Mouse (Mus musculus) testis, adult 2 months (tissue): ENCODE data around the gene Zfp648. TPM values are rescaled to one million over a fixed set of nuclear protein-coding genes. Genes with fewer than 3 reads are reported as not detected.

Experiments
- H3K27ac ChIP-seq: fragments of 200-500 bp; 2 replicates; pipeline ENCODE4 v1.5.1; 2012; ENCODE audit warnings: low read depth, low read length; ENCODE audit not compliant: control insufficient read depth, insufficient read depth
- H3K27me3 ChIP-seq: fragments of 200-500 bp; 2 replicates; pipeline ENCODE4 v1.6.1; 2012; ENCODE audit warnings: mild to moderate bottlenecking, low read length, moderate library complexity; ENCODE audit not compliant: control insufficient read depth, insufficient read depth
- H3K36me3 ChIP-seq: fragments of 200-500 bp; 2 replicates; pipeline ENCODE4 v1.6.1; 2012; ENCODE audit warnings: mild to moderate bottlenecking, low read length; ENCODE audit not compliant: control insufficient read depth, insufficient read depth
- H3K4me1 ChIP-seq: fragments of 200-500 bp; 2 replicates; pipeline ENCODE4 v1.6.1; 2012; ENCODE audit warnings: low read length; ENCODE audit not compliant: control insufficient read depth, insufficient read depth
- H3K4me3 ChIP-seq: fragments of 200-500 bp; 2 replicates; pipeline ENCODE4 v1.5.1; 2012; ENCODE audit warnings: low read depth, mild to moderate bottlenecking, low read length, moderate library complexity, mixed read lengths; ENCODE audit not compliant: control insufficient read depth
- CTCF ChIP-seq: fragments of 200-500 bp; IDR thresholded peaks from 2 replicates; pipeline ENCODE4 v1.5.1; 2012; ENCODE audit warnings: low read depth, mild to moderate bottlenecking, inconsistent platforms, low read length, moderate library complexity; ENCODE audit not compliant: control insufficient read depth, insufficient read depth, insufficient replicate concordance
- POLR2A ChIP-seq: fragments of 200-500 bp; IDR thresholded peaks from 2 replicates; pipeline ENCODE4 v1.6.1; 2012; ENCODE audit warnings: low read depth, mild to moderate bottlenecking, inconsistent platforms, low read length, moderate library complexity; ENCODE audit not compliant: control insufficient read depth
- polyA plus RNA-seq: library from polyadenylated mRNA; depleted of rRNA; stranded (reverse); fragments of >200 nt; gene quantifications from 2 replicates; pipeline ENCODE4 v1.2.3, GENCODE M21; 2012

Gene Zfp648
- polyA plus RNA-seq, 1 experiment = not detected

- Histone ChIP-seq H3K4me3 (no peak overlapping the region), H3K36me3 (no peaks in the 10 kb centered on the region), H3K27me3 (no peaks in the 10 kb centered on the region), H3K4me1 (peaks cover 6% of the 10 kb centered on the region; the same call in 1 of the 2 replicates), H3K27ac (no peak overlapping the region)
- TF ChIP-seq CTCF (peak; percentile 34; the same call in 1 of the 2 replicates), POLR2A (no peak)
Observed at GRCm38 (mm10) chr1:154189842-154190530, 11.0 kb upstream of the Zfp648 start.

- Histone ChIP-seq H3K36me3 (no peaks in the 10 kb centered on the region), H3K27ac (no peak overlapping the region), H3K4me1 (no peaks in the 10 kb centered on the region; the same call in 1 of the 2 replicates), H3K4me3 (no peak overlapping the region), H3K27me3 (no peaks in the 10 kb centered on the region)
- TF ChIP-seq CTCF (no peak), POLR2A (no peak)
Observed at GRCm38 (mm10) chr1:154198896-154199295, 2.1 kb upstream of the Zfp648 start.

GRCm38 (mm10) chr1:154202580-154202979 lies 1.6 kb downstream of the Zfp648 start:
- Histone ChIP-seq H3K4me3 (no peak overlapping the region), H3K27me3 (no peaks in the 10 kb centered on the region), H3K36me3 (no peaks in the 10 kb centered on the region), H3K4me1 (peaks cover 7% of the 10 kb centered on the region; the same call in 1 of the 2 replicates), H3K27ac (no peak overlapping the region)
- TF ChIP-seq POLR2A = no peak
- TF ChIP-seq CTCF = 0 out of 2 replicates have a peak, but pooled peaks have one; percentile 18

GRCm38 (mm10) chr1:154203386-154203785 lies 2.4 kb downstream of the Zfp648 start:
- H3K27ac ChIP-seq = no peak overlapping the region

GRCm38 (mm10) chr1:154204652-154205573 lies 3.9 kb downstream of the Zfp648 start:
- no peak for TF ChIP-seq CTCF
- no peak for TF ChIP-seq POLR2A
- H3K27me3 ChIP-seq = no peaks in the 10 kb centered on the region
- H3K4me1 ChIP-seq = peaks cover 7% of the 10 kb centered on the region; the same call in 1 of the 2 replicates
- H3K36me3 ChIP-seq = no peaks in the 10 kb centered on the region
- peak overlapping the region; percentile 31 for H3K4me3 ChIP-seq
- H3K27ac ChIP-seq = no peak overlapping the region

More at GRCm38 (mm10) chr1:154203386-154203785, 2.4 kb downstream of the Zfp648 start:
- Histone ChIP-seq H3K27me3 (no peaks in the 10 kb centered on the region), H3K36me3 (no peaks in the 10 kb centered on the region), H3K4me1 (peaks cover 7% of the 10 kb centered on the region; the same call in 1 of the 2 replicates), H3K4me3 (no peak overlapping the region)
- no peak for TF ChIP-seq POLR2A
- TF ChIP-seq CTCF = no peak

- no peaks in the 10 kb centered on the region for H3K36me3 ChIP-seq
- no peaks in the 10 kb centered on the region for H3K4me1 ChIP-seq
- TF ChIP-seq POLR2A = no peak
- TF ChIP-seq CTCF = no peak
- no peak overlapping the region for H3K27ac ChIP-seq
- no peaks in the 10 kb centered on the region for H3K27me3 ChIP-seq
- no peak overlapping the region for H3K4me3 ChIP-seq
Observed at GRCm38 (mm10) chr1:154219991-154220390, 19.0 kb downstream of the Zfp648 start.

- Histone ChIP-seq H3K27me3 (no peaks in the 10 kb centered on the region), H3K27ac (no peak overlapping the region), H3K4me1 (no peaks in the 10 kb centered on the region), H3K36me3 (no peaks in the 10 kb centered on the region), H3K4me3 (no peak overlapping the region)
- TF ChIP-seq CTCF = no peak
- no peak for TF ChIP-seq POLR2A
Observed at GRCm38 (mm10) chr1:154220566-154220965, 19.6 kb downstream of the Zfp648 start.
